Mouse (Mus musculus): Measurements from ENCODE around the gene Il17rb. TPM values are rescaled to one million over a fixed set of nuclear protein-coding genes. Genes with fewer than 3 reads are reported as not detected.

Gene Il17rb
- polyA plus RNA-seq, 2 experiments: 1.3 TPM

GRCm38 (mm10) chr14:30046976-30047375 lies 38.3 kb upstream of the Il17rb start:
- no peaks in the 10 kb centered on the region for H3K9me3 ChIP-seq (ENCODE audit: control insufficient read depth, low read length)
- no peak for TF ChIP-seq POLR2A (IDR thresholded peaks at IDR 0.05; ENCODE audit: borderline replicate concordance, extremely low read depth, insufficient read depth, insufficient read length)
- H3K27ac ChIP-seq (replicated peaks; ENCODE audit: low read depth, low read length): no peak overlapping the region
- H3K27me3 ChIP-seq (ENCODE audit: control insufficient read depth, insufficient read depth, low read length): no peaks in the 10 kb centered on the region
- no peak for ATAC-seq (ENCODE audit: low FRiP score, low read depth)
- H3K4me2 ChIP-seq (replicated peaks; ENCODE audit: low read depth, low read length, severe bottlenecking): no peak overlapping the region
- H3K4me1 ChIP-seq (ENCODE audit: control insufficient read depth, insufficient read depth, low read length): no peaks in the 10 kb centered on the region
- H3K4me3 ChIP-seq (replicated peaks; ENCODE audit: low read length): no peak overlapping the region
- no peak for DNase-seq (ENCODE audit: low spot score)
- H3K36me3 ChIP-seq (ENCODE audit: control insufficient read depth, insufficient read depth, low read length): no peaks in the 10 kb centered on the region
- H3K9ac ChIP-seq (ENCODE audit: low read depth, low read length, severe bottlenecking): no peak overlapping the region
- WGBS: 93% methylated on average over 4 of the region's 4 CpGs

- Histone ChIP-seq H3K4me1 (ENCODE audit: control insufficient read depth, insufficient read depth, low read length) (no peaks in the 10 kb centered on the region), H3K4me3 (replicated peaks; ENCODE audit: low read length) (no peak overlapping the region), H3K27me3 (ENCODE audit: control insufficient read depth, insufficient read depth, low read length) (no peaks in the 10 kb centered on the region), H3K9me3 (ENCODE audit: control insufficient read depth, low read length) (no peaks in the 10 kb centered on the region), H3K9ac (ENCODE audit: low read depth, low read length, severe bottlenecking) (no peak overlapping the region), H3K4me2 (replicated peaks; ENCODE audit: low read depth, low read length, severe bottlenecking) (no peak overlapping the region), H3K27ac (replicated peaks; ENCODE audit: low read depth, low read length) (no peak overlapping the region), H3K36me3 (ENCODE audit: control insufficient read depth, insufficient read depth, low read length) (no peaks in the 10 kb centered on the region; the same call in 1 of the 2 replicates)
- ATAC-seq (ENCODE audit: low FRiP score, low read depth): no peak
- TF ChIP-seq POLR2A (IDR thresholded peaks at IDR 0.05; ENCODE audit: borderline replicate concordance, extremely low read depth, insufficient read depth, insufficient read length): no peak
- DNase-seq (ENCODE audit: low spot score): no peak
- 81% methylated on average over 8 of the region's 8 CpGs for WGBS
These were observed 37.1 kb upstream of the Il17rb start for GRCm38 (mm10) chr14:30045704-30046220.

- Histone ChIP-seq H3K4me1 (ENCODE audit: control insufficient read depth, insufficient read depth, low read length) (no peaks in the 10 kb centered on the region), H3K27ac (replicated peaks; ENCODE audit: low read depth, low read length) (no peak overlapping the region), H3K9me3 (ENCODE audit: control insufficient read depth, low read length) (no peaks in the 10 kb centered on the region), H3K9ac (ENCODE audit: low read depth, low read length, severe bottlenecking) (no peak overlapping the region), H3K27me3 (ENCODE audit: control insufficient read depth, insufficient read depth, low read length) (no peaks in the 10 kb centered on the region), H3K4me2 (replicated peaks; ENCODE audit: low read depth, low read length, severe bottlenecking) (no peak overlapping the region), H3K4me3 (replicated peaks; ENCODE audit: low read length) (no peak overlapping the region), H3K36me3 (ENCODE audit: control insufficient read depth, insufficient read depth, low read length) (no peaks in the 10 kb centered on the region; the same call in 1 of the 2 replicates)
- DNase-seq (ENCODE audit: low spot score) (no peak), ATAC-seq (ENCODE audit: low FRiP score, low read depth) (no peak)
- no peak for TF ChIP-seq POLR2A (IDR thresholded peaks at IDR 0.05; ENCODE audit: borderline replicate concordance, extremely low read depth, insufficient read depth, insufficient read length)
- 87% methylated on average over 10 of the region's 10 CpGs for WGBS
These were observed 36.5 kb upstream of the Il17rb start for GRCm38 (mm10) chr14:30045239-30045638.

- no peak overlapping the region for H3K4me3 ChIP-seq (replicated peaks; ENCODE audit: low read length)
- 88% methylated on average over 7 of the region's 7 CpGs for WGBS
- H3K4me1 ChIP-seq (ENCODE audit: control insufficient read depth, insufficient read depth, low read length): no peaks in the 10 kb centered on the region
- no peak for TF ChIP-seq POLR2A (IDR thresholded peaks at IDR 0.05; ENCODE audit: borderline replicate concordance, extremely low read depth, insufficient read depth, insufficient read length)
- H3K36me3 ChIP-seq (ENCODE audit: control insufficient read depth, insufficient read depth, low read length): no peaks in the 10 kb centered on the region; the same call in 1 of the 2 replicates
- no peak for ATAC-seq (ENCODE audit: low FRiP score, low read depth)
- no peaks in the 10 kb centered on the region for H3K27me3 ChIP-seq (ENCODE audit: control insufficient read depth, insufficient read depth, low read length)
- H3K9me3 ChIP-seq (ENCODE audit: control insufficient read depth, low read length): no peaks in the 10 kb centered on the region
- no peak overlapping the region for H3K27ac ChIP-seq (replicated peaks; ENCODE audit: low read depth, low read length)
- H3K4me2 ChIP-seq (replicated peaks; ENCODE audit: low read depth, low read length, severe bottlenecking): no peak overlapping the region
- no peak overlapping the region for H3K9ac ChIP-seq (ENCODE audit: low read depth, low read length, severe bottlenecking)
- no peak for DNase-seq (ENCODE audit: low spot score)
These were observed 34.8 kb upstream of the Il17rb start for GRCm38 (mm10) chr14:30043356-30043940.

- Histone ChIP-seq H3K4me3 (replicated peaks; ENCODE audit: low read length) (no peak overlapping the region), H3K9ac (ENCODE audit: low read depth, low read length, severe bottlenecking) (no peak overlapping the region), H3K27me3 (ENCODE audit: control insufficient read depth, insufficient read depth, low read length) (no peaks in the 10 kb centered on the region), H3K4me2 (replicated peaks; ENCODE audit: low read depth, low read length, severe bottlenecking) (no peak overlapping the region), H3K27ac (replicated peaks; ENCODE audit: low read depth, low read length) (no peak overlapping the region), H3K36me3 (ENCODE audit: control insufficient read depth, insufficient read depth, low read length) (no peaks in the 10 kb centered on the region; the same call in 1 of the 2 replicates), H3K9me3 (ENCODE audit: control insufficient read depth, low read length) (no peaks in the 10 kb centered on the region), H3K4me1 (ENCODE audit: control insufficient read depth, insufficient read depth, low read length) (no peaks in the 10 kb centered on the region)
- no peak for TF ChIP-seq POLR2A (IDR thresholded peaks at IDR 0.05; ENCODE audit: borderline replicate concordance, extremely low read depth, insufficient read depth, insufficient read length)
- DNase-seq (ENCODE audit: low spot score) (no peak), ATAC-seq (ENCODE audit: low FRiP score, low read depth) (no peak)
- WGBS: 57% methylated on average over 9 of the region's 9 CpGs
These were observed 33.1 kb upstream of the Il17rb start for GRCm38 (mm10) chr14:30041836-30042235.
